Mouse (Mus musculus) myocyte (in vitro differentiated cells): Measurements from ENCODE around the gene Nr3c2. TPM values are rescaled to one million over a fixed set of nuclear protein-coding genes. Genes with fewer than 3 reads are reported as not detected.
A peak's percentile ranks its signal among the peaks of the same experiment; 100 is the strongest.

Experiments used
- H3K27me3 ChIP-seq: one replicate; pipeline ENCODE4 v1.6.1; 2011; ENCODE audit not compliant: control insufficient read depth, insufficient read depth, insufficient read length
- H3K36me3 ChIP-seq: one replicate; pipeline ENCODE4 v1.6.1; 2011; ENCODE audit not compliant: control insufficient read depth, insufficient read depth
- H3K4me2 ChIP-seq: one replicate; pipeline ENCODE4 v1.6.1; 2011; ENCODE audit warnings: low read depth, control low read depth
- H3K4me3 ChIP-seq: one replicate; pipeline ENCODE4 v1.5.1; 2011; ENCODE audit warnings: mild to moderate bottlenecking, control low read depth, moderate library complexity
- H3K79me2 ChIP-seq: one replicate; pipeline ENCODE4 v1.6.1; 2011; ENCODE audit not compliant: control insufficient read depth, insufficient read depth
- H3ac ChIP-seq: one replicate; pipeline ENCODE4 v1.6.1; 2011; ENCODE audit not compliant: control insufficient read depth, insufficient read length
- CEBPB ChIP-seq: IDR thresholded peaks from 2 replicates; pipeline ENCODE4 v1.6.1; 2011; ENCODE audit warnings: mild to moderate bottlenecking, moderate library complexity; ENCODE audit not compliant: poor library complexity, insufficient read depth, severe bottlenecking
- E2F4 ChIP-seq: IDR thresholded peaks from one replicate; pipeline ENCODE4 v1.6.1; 2011; ENCODE audit warnings: mild to moderate bottlenecking, control low read depth, moderate library complexity; ENCODE audit not compliant: insufficient read depth
- MAX ChIP-seq: IDR thresholded peaks from one replicate; pipeline ENCODE4 v1.6.1; 2011; ENCODE audit warnings: low read depth, mild to moderate bottlenecking, control low read depth
- MYOD1 ChIP-seq, 3 experiments: IDR thresholded peaks; one replicate each; pipeline ENCODE4 v1.6.1; 2011; ENCODE audit warnings: control low read depth in 2 of 3, low read depth in 2 of 3, mild to moderate bottlenecking in 2 of 3, moderate library complexity in 1 of 3; ENCODE audit not compliant: insufficient read length in 2 of 3, control insufficient read depth in 1 of 3
- MYOG ChIP-seq, 3 experiments: IDR thresholded peaks; one replicate each; pipeline ENCODE4 v1.6.1; 2011; ENCODE audit warnings: control low read depth in 2 of 3, low read depth in 2 of 3, mild to moderate bottlenecking in 2 of 3; ENCODE audit not compliant: insufficient read length in 2 of 3, control insufficient read depth in 1 of 3, insufficient read depth in 1 of 3
- POLR2A ChIP-seq: IDR thresholded peaks from one replicate; pipeline ENCODE4 v1.6.1; 2011; ENCODE audit warnings: low read depth, mild to moderate bottlenecking, control low read depth, moderate library complexity; ENCODE audit not compliant: insufficient read length
- POLR2AphosphoS2 ChIP-seq: IDR thresholded peaks from one replicate; pipeline ENCODE4 v1.6.1; 2011; ENCODE audit warnings: low read depth, control low read depth; ENCODE audit not compliant: insufficient read length
- REST ChIP-seq: IDR thresholded peaks from one replicate; pipeline ENCODE4 v1.6.1; 2011; ENCODE audit warnings: mild to moderate bottlenecking, control low read depth, moderate library complexity; ENCODE audit not compliant: insufficient read depth, insufficient read length
- SRF ChIP-seq: IDR thresholded peaks from one replicate; pipeline ENCODE4 v1.6.1; 2011; ENCODE audit warnings: low read depth; ENCODE audit not compliant: control insufficient read depth, insufficient read length
- TCF12 ChIP-seq: IDR thresholded peaks from one replicate; pipeline ENCODE4 v1.6.1; 2011; ENCODE audit warnings: mild to moderate bottlenecking, control low read depth; ENCODE audit not compliant: poor library complexity, insufficient read depth, severe bottlenecking
- TCF3 ChIP-seq: IDR thresholded peaks from one replicate; pipeline ENCODE4 v1.6.1; 2011; ENCODE audit warnings: low read depth, control low read depth; ENCODE audit not compliant: insufficient read length
- USF1 ChIP-seq: IDR thresholded peaks from one replicate; pipeline ENCODE4 v1.6.1; 2011; ENCODE audit warnings: low read depth, mild to moderate bottlenecking, control low read depth, moderate library complexity
- polyA plus RNA-seq: library from polyadenylated mRNA; unstranded; fragments of >200 nt; fragmentation: generic; extraction: Trizol; gene quantifications from one replicate; pipeline ENCODE4 v1.2.1, GENCODE M21; 2012; ENCODE audit warnings: missing spikeins

The Nr3c2 gene
- polyA plus RNA-seq, 1 experiment: 0.11 TPM

GRCm38 (mm10) chr8:77116419-77117079 lies 217.3 kb downstream of the Nr3c2 start:
- peak overlapping the region; percentile 34 for H3K4me2 ChIP-seq
- no peak overlapping the region for H3ac ChIP-seq
- no peaks in the 10 kb centered on the region for H3K79me2 ChIP-seq
- no peaks in the 10 kb centered on the region for H3K36me3 ChIP-seq
- TF ChIP-seq USF1 (no peak), REST (no peak), POLR2A (no peak), MYOG (IDR thresholded peaks at IDR 0.05; ENCODE audit: control insufficient read depth in 1 of 3, insufficient read depth in 1 of 3, insufficient read length in 2 of 3, low read depth in 2 of 3) (no peak), POLR2AphosphoS2 (no peak)
- H3K4me3 ChIP-seq: no peak overlapping the region
- no peaks in the 10 kb centered on the region for H3K27me3 ChIP-seq

- no peak overlapping the region for H3K4me2 ChIP-seq
- H3K79me2 ChIP-seq: no peaks in the 10 kb centered on the region
- TF ChIP-seq CEBPB (no peak), POLR2AphosphoS2 (no peak), SRF (no peak)
- no peaks in the 10 kb centered on the region for H3K36me3 ChIP-seq
- H3ac ChIP-seq: no peak overlapping the region
- H3K27me3 ChIP-seq: no peaks in the 10 kb centered on the region
- no peak overlapping the region for H3K4me3 ChIP-seq
Observed at GRCm38 (mm10) chr8:77120810-77121570, 221.7 kb downstream of the Nr3c2 start.

- TF ChIP-seq MYOD1 (IDR thresholded peaks at IDR 0.05; ENCODE audit: control insufficient read depth in 1 of 3, insufficient read length in 2 of 3, low read depth in 2 of 3) (peak in 1 of 3 experiments; percentile 43), E2F4 (no peak), MYOG (IDR thresholded peaks at IDR 0.05; ENCODE audit: control insufficient read depth in 1 of 3, insufficient read depth in 1 of 3, insufficient read length in 2 of 3, low read depth in 2 of 3) (no peak), MAX (no peak), USF1 (no peak)
- Histone ChIP-seq H3K27me3 (no peaks in the 10 kb centered on the region), H3K4me3 (no peak overlapping the region), H3K79me2 (no peaks in the 10 kb centered on the region), H3ac (no peak overlapping the region), H3K4me2 (no peak overlapping the region), H3K36me3 (no peaks in the 10 kb centered on the region)
Observed at GRCm38 (mm10) chr8:77121571-77121890, 222.3 kb downstream of the Nr3c2 start.

- TF ChIP-seq POLR2AphosphoS2: no peak
- TF ChIP-seq E2F4: no peak
- TF ChIP-seq CEBPB: no peak
- TF ChIP-seq TCF3: no peak
- no peak for TF ChIP-seq SRF
- no peak for TF ChIP-seq MYOG (IDR thresholded peaks at IDR 0.05; ENCODE audit: control insufficient read depth in 1 of 3, insufficient read depth in 1 of 3, insufficient read length in 2 of 3, low read depth in 2 of 3)
- TF ChIP-seq REST: no peak
- no peak for TF ChIP-seq USF1
- TF ChIP-seq MYOD1 (IDR thresholded peaks at IDR 0.05; ENCODE audit: control insufficient read depth in 1 of 3, insufficient read length in 2 of 3, low read depth in 2 of 3): no peak
- no peak for TF ChIP-seq TCF12
- Histone ChIP-seq H3K36me3 (no peaks in the 10 kb centered on the region), H3ac (no peak overlapping the region), H3K4me3 (no peak overlapping the region), H3K79me2 (no peaks in the 10 kb centered on the region), H3K4me2 (no peak overlapping the region), H3K27me3 (no peaks in the 10 kb centered on the region)
Observed at GRCm38 (mm10) chr8:77122300-77122699, 223.1 kb downstream of the Nr3c2 start.

- Histone ChIP-seq H3K4me3 (no peak overlapping the region), H3ac (no peak overlapping the region), H3K27me3 (no peaks in the 10 kb centered on the region), H3K79me2 (no peaks in the 10 kb centered on the region), H3K36me3 (no peaks in the 10 kb centered on the region), H3K4me2 (no peak overlapping the region)
- TF ChIP-seq USF1: no peak
- TF ChIP-seq MYOD1 (IDR thresholded peaks at IDR 0.05; ENCODE audit: control insufficient read depth in 1 of 3, insufficient read length in 2 of 3, low read depth in 2 of 3): no peak
- TF ChIP-seq REST: no peak
- no peak for TF ChIP-seq TCF12
- no peak for TF ChIP-seq MYOG (IDR thresholded peaks at IDR 0.05; ENCODE audit: control insufficient read depth in 1 of 3, insufficient read depth in 1 of 3, insufficient read length in 2 of 3, low read depth in 2 of 3)
- TF ChIP-seq CEBPB: no peak
- TF ChIP-seq POLR2A: no peak
- no peak for TF ChIP-seq TCF3
- no peak for TF ChIP-seq E2F4
Observed at GRCm38 (mm10) chr8:77125777-77126176, 226.5 kb downstream of the Nr3c2 start.
